Mouse (Mus musculus): ENCODE results near the gene Malrd1.
A peak's percentile ranks its signal among the peaks of the same experiment; 100 is the strongest.
"Not testable (repeated sequence)": the region's sequence is repeated elsewhere in the genome, so short reads cannot be mapped to it uniquely, and the experiment has no call there.

The Malrd1 gene

GRCm38 (mm10) chr2:15526241-15526924 lies at the start of gene Malrd1:
Gene Malrd1, plus strand, starts transcription at chr2:15526479.
- DNase-seq (ENCODE audit: low spot score) = no peak

DNA sequence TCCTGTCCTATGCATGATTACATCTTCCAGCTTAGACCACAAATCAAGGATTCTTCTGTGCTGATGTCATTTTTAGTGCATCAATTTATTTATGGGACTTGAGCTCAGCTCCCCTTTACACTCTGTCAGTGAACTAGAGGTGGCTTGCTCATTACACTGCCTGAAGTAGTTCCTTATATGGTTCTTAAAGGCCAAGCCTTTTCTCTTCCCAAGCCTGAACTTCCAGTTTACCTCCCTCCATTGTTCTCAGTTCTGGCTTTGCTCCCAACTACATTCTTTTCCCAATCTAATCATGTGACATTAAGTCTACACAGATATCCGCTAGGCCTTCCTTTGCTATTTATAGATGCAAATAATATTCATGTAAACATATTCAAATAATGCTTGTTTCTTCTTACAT lies 12.4 kb downstream of the Malrd1 start:
- DNase-seq (ENCODE audit: low spot score) = no peak

DNA sequence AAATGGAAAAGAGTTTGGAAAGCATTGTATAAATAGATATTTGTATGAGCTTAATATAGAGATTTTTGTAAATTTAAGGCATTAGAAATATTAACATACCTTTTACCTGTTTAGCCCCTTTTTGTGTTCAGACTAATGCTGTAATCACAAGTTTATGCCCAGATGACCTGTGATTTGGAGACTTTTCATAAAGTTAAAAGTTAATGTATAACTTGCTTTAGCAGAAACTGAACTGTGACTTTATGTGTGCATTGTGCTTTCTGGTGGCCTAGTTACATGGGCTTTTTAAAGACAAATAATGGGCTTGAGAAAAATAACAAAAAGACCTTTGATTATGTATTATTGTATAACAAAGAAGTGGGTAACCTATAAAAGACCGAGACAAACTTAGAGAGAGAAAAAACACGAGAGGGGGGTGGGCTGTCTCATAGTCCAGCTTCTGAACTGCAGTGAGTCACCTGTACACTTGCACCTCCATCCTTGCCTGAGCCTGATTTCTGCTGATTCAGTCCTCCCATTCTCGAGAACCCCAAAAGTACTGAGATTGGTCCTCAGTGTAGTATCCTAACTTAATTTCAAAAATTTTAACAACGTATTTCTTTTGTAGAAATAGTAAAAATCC lies 87.2 kb downstream of the Malrd1 start:
- no peak for DNase-seq (ENCODE audit: low spot score)

DNA sequence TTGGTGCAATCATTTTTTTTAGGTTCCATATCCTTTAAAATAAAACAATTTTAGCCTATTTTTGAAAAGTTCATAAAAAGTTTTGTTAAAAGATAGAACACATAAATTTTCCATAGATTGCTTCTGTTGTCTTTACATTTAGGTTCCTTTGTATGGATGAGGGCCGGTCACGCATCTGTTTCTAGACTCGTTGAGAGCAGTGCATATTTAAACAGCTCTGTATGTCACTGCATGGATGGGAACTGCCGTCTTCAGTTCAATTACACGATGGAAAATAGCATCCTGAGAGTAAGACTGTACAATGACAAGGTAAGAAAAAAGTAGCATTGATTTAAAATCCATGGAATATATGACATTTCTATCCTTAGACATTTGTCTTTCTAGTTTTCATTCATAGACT lies 87.7 kb downstream of the Malrd1 start:
- no peak for DNase-seq (ENCODE audit: low spot score)

DNA sequence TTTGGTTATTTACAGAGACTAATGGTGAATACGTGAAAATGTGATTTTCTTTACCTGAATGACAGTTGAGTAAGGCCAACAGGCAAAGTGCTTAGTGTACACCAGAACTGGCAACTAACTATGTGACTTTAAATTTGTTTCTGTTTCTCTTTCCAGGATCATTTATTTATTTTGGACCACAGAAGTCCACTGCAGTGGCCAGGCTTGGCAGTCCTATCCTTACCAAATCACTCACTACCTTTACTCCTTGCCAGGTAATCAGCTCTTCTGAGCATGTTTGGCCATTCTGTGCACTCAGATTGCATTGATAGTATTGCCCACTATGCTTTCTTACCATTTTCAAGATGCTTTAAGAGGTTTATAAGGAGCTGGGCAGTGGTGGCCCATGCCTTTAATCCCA lies 109.5 kb downstream of the Malrd1 start:
- no peak for DNase-seq (ENCODE audit: low spot score)

DNA sequence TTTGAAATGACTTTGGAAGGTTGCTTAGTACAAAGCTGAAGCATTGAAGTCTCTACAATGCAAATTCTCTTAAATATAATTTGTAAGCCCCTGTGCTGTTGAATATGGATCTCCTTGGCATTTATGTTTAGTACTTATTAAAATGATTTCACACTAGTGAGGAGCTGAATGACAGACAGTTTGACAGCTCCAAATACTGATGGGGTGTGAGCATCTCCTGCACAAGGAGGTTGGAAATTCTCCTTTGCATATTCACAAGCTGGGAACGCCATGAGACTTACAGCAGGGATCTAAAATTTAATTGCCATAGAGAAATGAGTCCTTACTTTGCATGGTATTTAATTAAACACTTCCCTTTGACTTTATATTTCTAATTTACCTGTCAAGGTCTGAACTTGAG lies 117.6 kb downstream of the Malrd1 start:
- DNase-seq (ENCODE audit: low spot score) = no peak

- DNase-seq (ENCODE audit: low spot score) = peak; percentile 18
Measured at GRCm38 (mm10) chr2:15656388-15656787, 130.1 kb downstream of the Malrd1 start.

- no peak for DNase-seq (ENCODE audit: low spot score)
Measured at GRCm38 (mm10) chr2:15702977-15703376, 176.7 kb downstream of the Malrd1 start.

DNA sequence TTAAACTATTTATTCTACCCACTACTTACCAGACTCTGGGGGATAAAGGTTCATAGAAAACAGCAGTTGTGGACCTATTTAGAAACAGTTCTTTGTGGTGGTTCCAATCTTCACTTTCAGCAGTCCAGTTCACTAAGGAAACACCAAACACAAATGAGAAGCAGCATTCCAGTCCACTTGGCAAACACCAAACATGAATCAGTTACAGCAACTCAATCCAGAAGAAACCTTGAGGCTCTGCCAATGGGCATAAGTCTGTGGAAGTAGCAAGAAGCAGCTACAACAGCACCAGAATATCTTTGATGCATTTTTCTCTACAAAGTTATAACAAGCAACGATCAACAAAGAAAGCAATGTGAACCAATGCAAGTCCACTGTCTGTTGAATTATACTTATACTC lies 214.7 kb downstream of the Malrd1 start:
- no peak for DNase-seq (ENCODE audit: low spot score)

GRCm38 (mm10) chr2:15744979-15745688 lies 218.9 kb downstream of the Malrd1 start:
- no peak for DNase-seq (ENCODE audit: low spot score)

DNA sequence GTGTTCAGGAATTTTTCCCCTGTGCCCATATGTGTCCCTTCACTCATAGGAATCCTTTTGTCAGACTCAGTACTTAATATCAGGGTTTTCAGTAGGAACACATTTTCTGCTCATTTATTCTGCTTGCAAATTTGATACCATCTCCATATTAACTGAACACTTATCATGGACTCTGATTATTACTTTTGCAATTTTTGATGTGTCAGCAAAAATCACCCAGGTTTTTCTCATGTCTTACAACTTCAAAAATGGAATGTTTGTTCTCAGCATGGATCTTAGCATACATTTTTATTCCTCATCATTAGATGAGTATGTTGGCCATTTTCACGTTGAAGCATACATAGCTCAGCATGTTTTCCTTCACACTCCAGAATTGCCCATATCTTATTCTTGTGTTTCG lies 258.5 kb downstream of the Malrd1 start:
- no peak for DNase-seq (ENCODE audit: low spot score)

DNA sequence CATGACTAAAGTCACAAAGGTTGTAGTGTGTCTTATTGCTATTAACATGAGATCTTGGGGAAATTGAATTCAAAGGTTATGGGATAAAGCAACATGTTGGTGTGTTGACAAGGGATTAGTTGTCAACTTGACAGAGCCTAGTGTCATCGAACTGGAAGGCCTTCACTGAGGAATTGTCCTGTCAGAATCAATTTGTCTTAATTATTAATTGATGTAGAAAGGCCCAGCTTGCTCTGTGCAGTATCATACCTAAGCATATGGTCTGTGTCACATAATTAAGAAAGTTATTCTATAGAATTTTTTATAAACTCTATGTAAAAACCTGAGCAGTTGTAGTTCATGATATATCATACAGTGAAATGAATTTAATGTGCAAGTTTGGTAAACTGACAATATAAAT lies 289.4 kb downstream of the Malrd1 start:
- DNase-seq (ENCODE audit: low spot score) = no peak

DNA sequence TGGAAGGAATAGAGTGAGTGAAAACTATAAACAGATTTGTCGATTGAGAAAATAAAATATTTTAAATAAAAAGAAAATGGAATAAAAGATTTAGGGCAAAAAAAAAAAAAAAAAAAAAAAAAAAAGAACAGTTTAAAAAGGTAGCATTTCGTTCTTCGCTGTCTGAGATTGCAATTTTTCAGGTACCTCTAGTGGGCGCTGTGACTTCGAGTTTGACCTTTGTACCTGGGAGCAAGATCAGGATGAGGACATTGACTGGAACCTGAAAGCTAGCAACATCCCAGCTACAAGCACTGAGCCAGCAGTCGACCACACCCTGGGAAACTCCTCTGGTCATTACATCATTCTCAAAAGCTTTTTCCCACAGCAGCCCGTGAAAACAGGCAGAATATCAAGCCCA lies 343.1 kb downstream of the Malrd1 start:
- peak; percentile 2 for DNase-seq (ENCODE audit: low spot score)

GRCm38 (mm10) chr2:15893418-15894120 lies 367.3 kb downstream of the Malrd1 start:
- no peak for DNase-seq (ENCODE audit: low spot score)

- DNase-seq (ENCODE audit: low spot score) = no peak
Measured at GRCm38 (mm10) chr2:15925432-15925831, 399.2 kb downstream of the Malrd1 start.

DNA sequence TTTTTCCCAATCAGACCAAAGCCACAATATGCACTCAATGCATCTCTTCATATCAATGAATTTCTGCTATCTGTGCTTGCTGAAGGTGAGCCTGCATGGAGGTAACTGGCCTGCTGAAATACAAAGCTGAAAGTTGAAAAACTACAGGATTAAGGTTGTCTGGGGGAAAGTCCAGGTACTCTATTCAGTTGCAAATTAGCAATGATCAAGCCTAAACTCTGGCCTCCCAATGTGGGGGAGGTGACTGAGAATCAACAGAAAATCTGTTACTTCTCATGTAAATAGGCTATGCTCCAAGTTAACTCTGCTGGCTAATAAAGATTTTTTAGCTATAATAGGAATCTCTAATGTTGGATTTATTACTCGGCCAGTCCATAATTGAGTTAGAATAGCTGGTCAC lies 399.8 kb downstream of the Malrd1 start:
- DNase-seq (ENCODE audit: low spot score) = no peak

- DNase-seq (ENCODE audit: low spot score) = no peak
Measured at GRCm38 (mm10) chr2:15931479-15931878, 405.2 kb downstream of the Malrd1 start.

DNA sequence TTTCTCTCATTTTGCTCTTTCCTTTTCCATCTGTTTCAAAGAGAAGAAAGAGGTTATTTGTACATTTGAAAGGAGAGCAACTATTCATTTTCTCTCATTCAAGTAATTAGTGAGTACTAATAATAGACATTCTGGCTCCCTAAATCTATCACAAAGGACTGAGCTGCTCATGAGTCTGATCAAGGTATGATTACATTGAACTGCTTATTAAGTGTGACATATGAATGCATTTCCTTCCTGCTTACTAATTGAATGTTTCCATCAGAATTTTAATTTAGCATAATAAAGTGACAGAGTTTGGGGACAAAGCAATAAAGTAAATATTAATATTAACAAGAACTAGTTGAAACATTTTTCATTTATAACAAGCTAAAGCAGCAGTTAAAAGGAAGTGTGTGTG lies 405.6 kb downstream of the Malrd1 start:
- DNase-seq (ENCODE audit: low spot score) = no peak

- no peak for DNase-seq (ENCODE audit: low spot score)
Measured at GRCm38 (mm10) chr2:15932340-15932739, 406.1 kb downstream of the Malrd1 start.

DNA sequence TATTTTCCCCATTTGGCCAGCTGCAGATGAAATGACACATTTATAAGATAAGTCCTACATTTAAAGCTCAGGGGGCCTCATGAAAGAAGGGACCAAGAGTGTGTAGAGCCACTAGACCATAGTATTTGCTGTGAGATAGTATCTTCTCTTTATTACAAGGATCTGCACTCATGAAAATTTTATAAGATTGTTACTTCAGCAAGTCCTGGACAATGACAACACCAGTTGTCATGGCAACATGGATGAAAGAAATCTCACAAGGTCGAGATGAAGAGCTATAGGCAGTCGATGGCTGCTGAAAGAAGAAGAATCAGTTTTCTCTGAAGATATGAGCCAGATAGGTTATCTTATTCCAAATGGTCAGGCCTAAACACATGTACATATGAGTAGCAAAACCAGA lies 476.6 kb downstream of the Malrd1 start:
- no peak for DNase-seq (ENCODE audit: low spot score)

DNA sequence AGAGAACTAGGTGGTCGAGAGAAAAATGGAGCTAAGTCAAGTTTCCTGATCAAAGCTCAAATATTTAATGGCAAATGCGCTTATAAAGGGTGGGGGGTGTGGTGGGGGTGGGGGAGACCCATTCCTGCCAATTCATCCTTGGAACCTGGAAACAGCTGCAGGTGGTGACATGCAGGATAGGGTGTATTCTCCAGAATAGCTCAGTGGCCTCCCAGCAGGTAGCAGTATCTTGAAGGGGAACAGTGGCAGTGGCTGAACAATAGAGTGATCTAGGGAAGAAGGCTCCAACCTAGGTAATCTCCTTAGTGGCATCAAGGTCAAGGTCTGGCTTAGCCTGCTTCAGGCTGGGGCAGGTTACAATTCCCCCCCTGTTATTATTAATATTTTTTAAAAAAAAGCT lies 490.8 kb downstream of the Malrd1 start:
- DNase-seq (ENCODE audit: low spot score) = not testable (repeated sequence)

DNA sequence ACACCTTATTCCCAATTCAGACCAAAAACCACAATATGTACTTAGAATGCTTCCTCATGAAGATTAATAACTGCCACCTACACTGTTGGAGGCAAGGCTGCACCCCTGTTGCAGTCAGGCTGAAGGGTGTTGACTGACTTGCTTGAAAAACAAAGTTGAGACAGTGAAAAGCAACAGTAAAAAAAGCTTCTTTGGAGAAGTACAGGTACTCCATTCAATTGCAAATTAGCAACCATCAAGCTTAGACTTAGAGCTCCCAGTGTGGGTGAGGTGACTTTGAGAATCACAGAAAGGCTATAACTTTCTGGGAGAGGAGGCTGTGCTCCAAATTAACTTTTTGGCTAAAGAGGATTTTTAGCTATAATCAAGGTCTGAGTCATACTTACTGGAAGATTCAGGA lies 491.4 kb downstream of the Malrd1 start:
- DNase-seq (ENCODE audit: low spot score) = not testable (repeated sequence)

- peak; percentile 1 for DNase-seq (ENCODE audit: low spot score)
Measured at GRCm38 (mm10) chr2:16029752-16030151, 503.5 kb downstream of the Malrd1 start.
